In the genomic region with DNA sequence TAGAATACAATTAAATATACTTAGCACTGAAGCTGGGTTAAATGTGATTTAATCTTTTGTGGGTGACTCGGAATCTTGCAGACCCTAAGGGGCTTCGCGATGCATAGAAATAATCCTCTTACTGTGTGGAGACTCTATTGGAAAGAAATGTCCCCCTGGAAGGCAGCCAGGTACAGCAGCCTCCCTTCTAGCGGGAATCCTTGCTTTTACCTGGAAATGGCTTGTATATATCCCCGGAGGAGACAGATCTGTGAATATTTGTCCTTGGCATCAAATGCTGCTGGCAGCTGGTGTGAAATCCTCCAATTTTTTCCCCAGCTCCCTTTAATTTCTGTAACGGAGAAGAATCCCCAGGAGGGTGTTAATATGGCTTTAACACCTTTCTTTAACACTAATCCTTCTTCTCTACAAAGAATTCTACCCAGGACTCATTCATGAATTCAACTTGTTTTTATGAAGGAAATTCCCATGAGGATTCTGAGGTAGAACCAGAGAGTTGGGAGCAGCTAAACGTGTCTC, we compare ENCODE assay signal across 21 mouse cellular contexts.
DNase-seq lines count a peak whose midpoint lies in the region; ATAC-seq lines count a peak whose summit lies in the region.
"Had no signal": no experiment of that assay in that cellular context is flagged by ENCODE, and none has a peak within 500 bp of the region (broad histone marks: within the 10 kb centered on the region; RNA-seq: fewer than 3 reads in every experiment).

No protein-coding gene starts in this region.

- no peak overlapping the region for H3K4me3 ChIP-seq in embryonic facial prominence, embryonic 14.5 days (ENCODE audit: low read depth, low read length)
- H3K4me3 ChIP-seq in embryonic facial prominence, embryonic 10.5 days: no peak overlapping the region
- H3K4me3 ChIP-seq in hindbrain, embryonic 15.5 days: no peak overlapping the region
- no peak overlapping the region for H3K4me3 ChIP-seq in hindbrain, embryonic 14.5 days (replicated peaks; ENCODE audit: low read length)
- no peak overlapping the region for H3K4me3 ChIP-seq in midbrain, embryonic 15.5 days
- H3K4me3 ChIP-seq: embryonic facial prominence, embryonic 12.5 days; erythroblast, embryonic 14.5 days; gastrocnemius, adult 2 months; heart, embryonic 15.5 days; midbrain, embryonic 12.5 days had no signal

- no peaks in the 10 kb centered on the region for H3K36me3 ChIP-seq in embryonic facial prominence, embryonic 14.5 days (ENCODE audit: control insufficient read depth, insufficient read depth, low read length)
- no peaks in the 10 kb centered on the region for H3K36me3 ChIP-seq in embryonic facial prominence, embryonic 10.5 days (replicated peaks)
- no peaks in the 10 kb centered on the region for H3K36me3 ChIP-seq in hindbrain, embryonic 15.5 days
- H3K36me3 ChIP-seq in hindbrain, embryonic 14.5 days (replicated peaks; ENCODE audit: control insufficient read depth, insufficient read depth): no peaks in the 10 kb centered on the region
- no peaks in the 10 kb centered on the region for H3K36me3 ChIP-seq in midbrain, embryonic 15.5 days (replicated peaks)
- H3K36me3 ChIP-seq: embryonic facial prominence, embryonic 12.5 days; G1E; heart, embryonic 15.5 days; midbrain, embryonic 12.5 days had no signal

- no peak overlapping the region for H3K27ac ChIP-seq in embryonic facial prominence, embryonic 14.5 days (replicated peaks; ENCODE audit: low read depth, low read length)
- H3K27ac ChIP-seq in embryonic facial prominence, embryonic 10.5 days (replicated peaks): no peak overlapping the region
- H3K27ac ChIP-seq in hindbrain, embryonic 15.5 days (replicated peaks): peak overlapping the region; percentile 0; the same call in 1 of the 2 replicates
- no peak overlapping the region for H3K27ac ChIP-seq in hindbrain, embryonic 14.5 days
- peak overlapping the region; percentile 0; the same call in 1 of the 2 replicates for H3K27ac ChIP-seq in midbrain, embryonic 15.5 days
- H3K27ac ChIP-seq: embryonic facial prominence, embryonic 12.5 days; gastrocnemius, adult 2 months; heart, embryonic 15.5 days; macrophage; midbrain, embryonic 12.5 days had no signal

- no peaks in the 10 kb centered on the region for H3K4me1 ChIP-seq in embryonic facial prominence, embryonic 14.5 days (ENCODE audit: control insufficient read depth, insufficient read depth, low read length)
- H3K4me1 ChIP-seq in embryonic facial prominence, embryonic 10.5 days: 0 out of 2 replicates have a peak, but pooled peaks cover 3% of the 10 kb centered on the region
- peaks cover 11% of the 10 kb centered on the region; the same call in 1 of the 2 replicates for H3K4me1 ChIP-seq in hindbrain, embryonic 15.5 days (replicated peaks)
- peaks cover 8% of the 10 kb centered on the region; the same call in 1 of the 2 replicates for H3K4me1 ChIP-seq in hindbrain, embryonic 14.5 days (replicated peaks; ENCODE audit: control insufficient read depth, insufficient read depth, low read length)
- peaks cover 6% of the 10 kb centered on the region for H3K4me1 ChIP-seq in midbrain, embryonic 15.5 days
- H3K4me1 ChIP-seq: embryonic facial prominence, embryonic 12.5 days; heart, embryonic 15.5 days had no signal

- no peaks in the 10 kb centered on the region for H3K27me3 ChIP-seq in embryonic facial prominence, embryonic 14.5 days (replicated peaks; ENCODE audit: control insufficient read depth, insufficient read depth, low read length)
- H3K27me3 ChIP-seq in embryonic facial prominence, embryonic 10.5 days (replicated peaks; ENCODE audit: low read depth, poor library complexity, severe bottlenecking): no peaks in the 10 kb centered on the region
- 0 out of 2 replicates have a peak, but pooled peaks cover under 1% of the 10 kb centered on the region for H3K27me3 ChIP-seq in hindbrain, embryonic 15.5 days
- H3K27me3 ChIP-seq in hindbrain, embryonic 14.5 days (ENCODE audit: control insufficient read depth, insufficient read depth, low read length): no peaks in the 10 kb centered on the region
- H3K27me3 ChIP-seq in midbrain, embryonic 15.5 days (replicated peaks): no peaks in the 10 kb centered on the region
- H3K27me3 ChIP-seq: CH12.LX; embryonic facial prominence, embryonic 12.5 days; heart, embryonic 15.5 days; Patski had no signal

- peak; percentile 47 for DNase-seq in embryonic facial prominence, embryonic 14.5 days (ENCODE audit: low spot score)
- no peak for DNase-seq in embryonic facial prominence, embryonic 10.5 days (ENCODE audit: low spot score)
- DNase-seq in hindbrain, embryonic 14.5 days (ENCODE audit: low spot score): no peak
- DNase-seq in brain, adult 2 months (ENCODE audit: low read depth, low spot score): peak; percentile 34
- no peak for DNase-seq in layer of hippocampus, postnatal 36 days
- DNase-seq: adrenal gland, postnatal 36 days; cerebellum, adult 8-10 months; gastrocnemius, adult 2 months; heart, postnatal 36 days; kidney, adult 8-10 months; kidney, postnatal 10 days had no signal

- peak; percentile 26; the same call in 1 of the 2 replicates for ATAC-seq in embryonic facial prominence, embryonic 14.5 days (ENCODE audit: low read depth)
- ATAC-seq in hindbrain, embryonic 15.5 days (ENCODE audit: low FRiP score, low read depth): no peak
- ATAC-seq in hindbrain, embryonic 14.5 days (ENCODE audit: low FRiP score): no peak
- no peak for ATAC-seq in midbrain, embryonic 15.5 days (replicated peaks)
- ATAC-seq: Patski had no signal

- no peaks in the 10 kb centered on the region for H3K9me3 ChIP-seq in embryonic facial prominence, embryonic 14.5 days (ENCODE audit: control insufficient read depth, low read length)
- H3K9me3 ChIP-seq in embryonic facial prominence, embryonic 10.5 days: no peaks in the 10 kb centered on the region
- no peaks in the 10 kb centered on the region for H3K9me3 ChIP-seq in hindbrain, embryonic 15.5 days
- H3K9me3 ChIP-seq in hindbrain, embryonic 14.5 days (ENCODE audit: control insufficient read depth, low read length): no peaks in the 10 kb centered on the region
- no peaks in the 10 kb centered on the region for H3K9me3 ChIP-seq in midbrain, embryonic 15.5 days
- H3K9me3 ChIP-seq: embryonic facial prominence, embryonic 12.5 days; heart, embryonic 15.5 days; midbrain, embryonic 12.5 days had no signal

- H3K4me2 ChIP-seq in embryonic facial prominence, embryonic 14.5 days (ENCODE audit: low read depth, low read length): no peak overlapping the region
- H3K4me2 ChIP-seq in hindbrain, embryonic 15.5 days: no peak overlapping the region
- H3K4me2 ChIP-seq in hindbrain, embryonic 14.5 days (replicated peaks): no peak overlapping the region
- H3K4me2 ChIP-seq in midbrain, embryonic 15.5 days: no peak overlapping the region
- H3K4me2 ChIP-seq: embryonic facial prominence, embryonic 12.5 days; heart, embryonic 15.5 days; midbrain, embryonic 12.5 days had no signal

- WGBS in embryonic facial prominence, embryonic 14.5 days: 51% methylated on average over 7 of the region's 7 CpGs
- WGBS in embryonic facial prominence, embryonic 10.5 days: 72% methylated on average over 7 of the region's 7 CpGs
- 36% methylated on average over 7 of the region's 7 CpGs for WGBS in hindbrain, embryonic 15.5 days
- WGBS in hindbrain, embryonic 14.5 days: 40% methylated on average over 7 of the region's 7 CpGs
- 20% methylated on average over 7 of the region's 7 CpGs for WGBS in midbrain, embryonic 15.5 days

- no peak overlapping the region for H3K9ac ChIP-seq in embryonic facial prominence, embryonic 14.5 days (ENCODE audit: low read depth, low read length)
- no peak overlapping the region for H3K9ac ChIP-seq in hindbrain, embryonic 15.5 days
- no peak overlapping the region for H3K9ac ChIP-seq in hindbrain, embryonic 14.5 days
- no peak overlapping the region for H3K9ac ChIP-seq in midbrain, embryonic 15.5 days
- H3K9ac ChIP-seq: embryonic facial prominence, embryonic 12.5 days; heart, embryonic 15.5 days; midbrain, embryonic 12.5 days had no signal

Comparison
In these comparisons a context has a peak if more than half of its experiments do, and no peak if none do; other contexts are left out.
1. DNase-seq: peak in embryonic facial prominence, embryonic 14.5 days (single experiment) and brain, adult 2 months (single experiment); none in embryonic facial prominence, embryonic 10.5 days (single experiment), hindbrain, embryonic 14.5 days (single experiment) and layer of hippocampus, postnatal 36 days (0 of 2).
2. H3K27ac ChIP-seq: peak in hindbrain, embryonic 15.5 days (single experiment) and midbrain, embryonic 15.5 days (single experiment); none in embryonic facial prominence, embryonic 14.5 days (single experiment), embryonic facial prominence, embryonic 10.5 days (single experiment) and hindbrain, embryonic 14.5 days (single experiment).